ENCODE assay signal across 8 mouse cellular contexts in genomic region chr14:54375916-54376315, GRCm38 (mm10). TPM values are rescaled to one million over a fixed set of nuclear protein-coding genes. Genes with fewer than 3 reads are reported as not detected.
A peak's percentile ranks its signal among the peaks of the same experiment; 100 is the strongest.
DNase-seq lines count a peak whose midpoint lies in the region; ATAC-seq and TF ChIP-seq lines count a peak whose summit lies in the region.
"Had no signal": no experiment of that assay in that cellular context is flagged by ENCODE, and none has a peak within 500 bp of the region (broad histone marks: within the 10 kb centered on the region; RNA-seq: fewer than 3 reads in every experiment).

No protein-coding gene starts in this region.

- no peak overlapping the region for H3K4me3 ChIP-seq in layer of hippocampus, adult 2 months
- no peak overlapping the region for H3K4me3 ChIP-seq in G1E (ENCODE audit: low read depth, low read length)
- H3K4me3 ChIP-seq: liver, embryonic 13.5 days had no signal

- peaks cover 8% of the 10 kb centered on the region for H3K4me1 ChIP-seq in G1E (ENCODE audit: insufficient read depth, low read depth, low read length)

- no peak for DNase-seq in layer of hippocampus, adult 2 months (ENCODE audit: low spot score in 2 of 2)
- DNase-seq in layer of hippocampus, postnatal 36 days, result no peak
- peak; percentile 22 for DNase-seq in G1E (ENCODE audit: low spot score)
- peak; percentile 51 for DNase-seq in embryo, embryonic 10.5 days (ENCODE audit: low spot score)
- peak; percentile 70 for DNase-seq in lung, postnatal 10 days
- DNase-seq in neural tube, embryonic 10.5 days (ENCODE audit: extremely low spot score, low spot score), result no peak
- DNase-seq in urinary bladder, adult 18-20 months (ENCODE audit: low spot score in 2 of 2), result no peak
- DNase-seq: liver, embryonic 13.5 days had no signal

- peak; percentile 76 for TF ChIP-seq CTCF in layer of hippocampus, adult 2 months (conservative IDR thresholded peaks at IDR 0.05)
- no peak for TF ChIP-seq CTCF in G1E (IDR thresholded peaks at IDR 0.05; ENCODE audit: low read depth, low read length)

- H3K27me3 ChIP-seq in G1E (ENCODE audit: insufficient read depth, low read length), result peaks cover 7% of the 10 kb centered on the region
- H3K27me3 ChIP-seq: liver, embryonic 13.5 days had no signal

- H3K36me3 ChIP-seq in G1E (replicated peaks), result peaks cover 10% of the 10 kb centered on the region

- no peak overlapping the region for H3K27ac ChIP-seq in layer of hippocampus, adult 2 months
- H3K27ac ChIP-seq: liver, embryonic 13.5 days had no signal

- ATAC-seq in G1E (ENCODE audit: extremely low read depth, insufficient number of reproducible peaks, low FRiP score, poor library complexity, severe bottlenecking), result no peak

- no peaks in the 10 kb centered on the region for H3K9me3 ChIP-seq in G1E (replicated peaks)
- H3K9me3 ChIP-seq: liver, embryonic 13.5 days had no signal

RNA-seq across cellular contexts. Expression of gene Oxa1l, which starts 15.3 kb away (rescaled TPM):
- 10 to 100 TPM; 52.1 to 54.9 TPM for total RNA-seq in layer of hippocampus, adult 2 months (2021)
- 10 to 100 TPM; 49.5 to 50.8 TPM for total RNA-seq in layer of hippocampus, postnatal 36 days (2021)
- total RNA-seq in G1E (2014; fragmentation: Nextera tagmentation) (72.2 and 76.0 TPM in 2 replicates), G1E (2017) (34.2 and 35.9 TPM in 2 replicates)
- 134 and 196 TPM in 2 replicates for polyA plus RNA-seq in G1E (2012)

RNA-seq across cellular contexts. Expression of gene Slc7a7, which starts 41.7 kb away (rescaled TPM):
- total RNA-seq in layer of hippocampus, adult 2 months (2021), result 1 to 10 TPM; 1.4 to 2.0 TPM
- total RNA-seq in layer of hippocampus, postnatal 36 days (2021), result 1 to 10 TPM; 2.4 to 2.7 TPM
- total RNA-seq in G1E (2014; fragmentation: Nextera tagmentation) (4.6 and 6.2 TPM in 2 replicates), G1E (2017) (0.55 and 0.76 TPM in 2 replicates)
- 0.88 and 1.1 TPM in 2 replicates for polyA plus RNA-seq in G1E (2012)

RNA-seq across cellular contexts. Expression of gene Mrpl52, which starts 50.8 kb away (rescaled TPM):
- total RNA-seq in layer of hippocampus, adult 2 months (2021), result 100 to 1,000 TPM in 1 of 2 experiments, 10 to 100 TPM in 1; 99.8 to 101 TPM
- total RNA-seq in layer of hippocampus, postnatal 36 days (2021), result 100 to 1,000 TPM; 105 to 108 TPM
- 318 and 469 TPM in 2 replicates for total RNA-seq in G1E (2014; fragmentation: Nextera tagmentation)
- total RNA-seq in G1E (2017), result 238 and 282 TPM in 2 replicates
- 1,643 and 2,190 TPM in 2 replicates for polyA plus RNA-seq in G1E (2012)

RNA-seq across cellular contexts. Expression of gene Mmp14, which starts 55.5 kb away (rescaled TPM):
- total RNA-seq in layer of hippocampus, adult 2 months (2021), result 10 to 100 TPM; 16.1 to 18.4 TPM
- total RNA-seq in layer of hippocampus, postnatal 36 days (2021), result 10 to 100 TPM; 18.3 to 20.0 TPM
- 60.4 and 66.0 TPM in 2 replicates for total RNA-seq in G1E (2014; fragmentation: Nextera tagmentation)
- 28.6 and 33.8 TPM in 2 replicates for total RNA-seq in G1E (2017)
- 108 and 147 TPM in 2 replicates for polyA plus RNA-seq in G1E (2012)

Comparison
In these comparisons a context has a peak if more than half of its experiments do, and no peak if none do; other contexts are left out.
1. DNase-seq: peak in G1E (single experiment), embryo, embryonic 10.5 days (single experiment) and lung, postnatal 10 days (single experiment); none in layer of hippocampus, adult 2 months (0 of 2), layer of hippocampus, postnatal 36 days (0 of 2), neural tube, embryonic 10.5 days (single experiment) and urinary bladder, adult 18-20 months (0 of 2).